Mouse (Mus musculus): Measurements from ENCODE around the gene Cdk4. TPM values are rescaled to one million over a fixed set of nuclear protein-coding genes. Genes with fewer than 3 reads are reported as not detected.

The Cdk4 gene
- polyA plus RNA-seq (2014; fragmentation: Illumina TruSeq; extraction: RNeasy Lipid Tissue Mini Kit (QIAGEN cat#74804); ENCODE audit: insufficient read depth, low read depth, low replicate concordance), result 183 TPM

DNA sequence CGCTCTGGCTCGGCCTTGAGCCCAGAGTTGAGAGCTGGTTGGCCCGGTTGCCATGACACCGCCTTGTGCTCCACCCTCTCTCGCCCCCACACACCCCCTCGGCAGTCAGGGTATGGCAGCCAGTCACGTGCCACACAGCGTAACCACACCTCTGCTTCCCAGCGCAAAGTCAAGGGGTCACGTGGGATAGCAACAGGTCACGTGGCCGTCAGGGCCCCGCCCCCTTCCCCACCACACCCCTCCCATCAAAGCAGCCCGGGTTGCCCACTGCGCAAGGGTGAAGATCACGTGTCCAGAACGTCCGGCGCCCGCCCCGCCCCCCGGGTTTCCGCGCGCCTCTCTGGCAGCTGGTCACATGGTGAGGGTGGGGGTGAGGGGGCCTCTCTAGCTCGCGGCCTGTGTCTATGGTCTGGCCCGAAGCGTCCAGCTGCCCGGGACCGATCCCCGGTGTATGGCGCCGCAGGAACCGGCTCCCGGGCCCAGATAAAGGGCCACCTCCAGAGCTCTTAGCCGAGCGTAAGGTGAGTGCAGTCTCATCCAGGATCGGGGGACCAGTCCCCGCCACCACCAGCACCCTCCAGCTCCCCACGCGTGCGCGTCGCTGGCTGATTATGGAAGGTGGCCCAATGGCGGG, at the start of gene Cdk4:
Gene Cdk4, plus strand, starts transcription at position 296 of the 634 bp plus-strand sequence.

DNA sequence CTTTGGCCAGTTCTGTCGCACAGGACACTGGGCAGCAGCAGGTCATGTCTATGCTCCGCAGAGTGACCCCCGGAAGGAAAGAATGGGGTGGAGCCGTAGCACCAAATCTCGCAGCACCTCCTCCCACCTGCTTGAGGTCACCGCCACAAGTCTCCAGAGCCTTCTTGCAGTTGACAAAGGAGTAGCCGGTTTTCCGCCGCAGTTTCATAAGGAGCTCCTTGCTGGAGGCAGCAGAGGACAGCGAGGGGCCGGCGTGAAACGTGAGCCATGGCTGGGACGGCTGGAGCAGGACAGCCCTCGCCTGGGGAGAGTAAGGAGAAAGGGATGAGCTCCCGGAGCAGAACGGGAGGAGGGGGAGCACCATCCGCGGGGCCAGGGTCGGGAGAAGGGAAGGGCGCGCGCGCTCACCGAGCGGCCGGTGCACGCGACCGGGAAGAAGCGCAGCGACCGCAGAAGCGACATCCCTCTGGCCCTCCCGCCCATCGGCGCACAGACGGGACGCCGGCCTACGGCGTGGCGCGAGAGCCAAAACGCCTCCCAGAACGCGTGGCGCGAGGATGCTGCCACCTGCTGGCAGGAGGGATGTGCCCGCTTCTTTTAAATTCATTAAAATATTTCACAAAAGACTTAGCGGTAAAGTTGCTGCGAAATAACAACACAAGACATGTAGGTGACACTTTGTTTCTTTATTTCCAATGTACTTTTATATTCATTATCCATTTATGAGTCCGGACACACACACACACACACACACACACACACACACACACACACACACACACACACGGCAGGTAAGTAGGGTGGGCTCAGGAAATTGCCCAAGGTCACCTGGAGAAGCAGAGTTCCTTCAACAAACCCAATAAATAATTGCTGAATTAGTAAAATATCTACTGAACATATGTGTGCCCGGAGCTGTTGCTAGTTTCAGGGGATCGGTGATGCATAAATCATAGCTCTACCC, 32.7 kb upstream of the Cdk4 start, which contains the start of gene Tsfm:
Gene Tsfm, minus strand, starts transcription at position 505 of the 961 bp plus-strand sequence.

DNA sequence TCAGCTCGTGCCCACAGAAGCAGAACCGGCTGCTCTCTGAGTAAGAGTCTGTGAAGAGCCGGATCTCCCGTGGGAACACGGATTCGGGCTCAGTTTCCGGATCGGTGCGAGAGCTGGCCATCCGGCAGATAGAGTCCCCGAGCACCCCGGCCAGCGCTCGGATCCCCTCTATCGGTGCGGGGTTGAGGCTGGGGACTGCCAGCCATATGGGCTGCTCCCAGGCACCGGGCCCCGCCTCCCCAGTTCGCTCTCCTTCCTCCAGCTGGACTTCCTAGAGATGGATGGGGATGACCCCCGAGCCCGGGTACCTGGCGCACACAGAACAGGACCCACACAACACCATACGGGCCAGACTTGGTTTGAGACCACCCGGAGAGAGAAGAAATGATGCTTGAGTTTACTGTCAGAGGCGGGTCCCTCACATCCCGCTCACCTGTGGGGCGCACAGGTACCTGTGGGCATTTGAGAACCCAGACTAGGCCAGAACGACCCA, 22.0 kb upstream of the Cdk4 start, which contains the start of the genes Mettl1 and Eef1akmt3:
Gene Mettl1, plus strand, starts transcription at position 141 of the 493 bp plus-strand sequence.
Gene Eef1akmt3, minus strand, starts transcription at position 240 of the 493 bp plus-strand sequence.

DNA sequence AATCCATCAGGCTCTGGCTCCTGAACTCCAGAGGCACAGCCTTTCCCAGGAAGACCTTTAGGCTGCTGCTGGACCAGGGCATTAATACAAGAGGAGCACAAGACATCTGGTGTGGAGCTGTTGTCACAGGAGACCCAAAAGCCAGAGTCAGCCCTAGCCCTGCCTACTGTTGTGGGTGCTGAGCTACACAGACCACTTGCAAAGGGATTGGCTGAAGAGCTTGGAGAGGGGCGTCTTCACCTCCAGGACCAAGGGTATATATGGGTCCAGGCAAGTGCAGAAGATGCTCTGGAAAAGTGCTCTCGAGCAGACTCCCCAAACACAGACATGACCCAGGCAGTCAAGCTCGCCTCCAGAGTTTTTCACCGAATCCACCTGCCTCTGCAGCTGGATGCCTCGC, 15.4 kb upstream of the Cdk4 start, which contains the start of gene Cyp27b1:
Gene Cyp27b1, plus strand, starts transcription at position 297 of the 400 bp plus-strand sequence.

DNA sequence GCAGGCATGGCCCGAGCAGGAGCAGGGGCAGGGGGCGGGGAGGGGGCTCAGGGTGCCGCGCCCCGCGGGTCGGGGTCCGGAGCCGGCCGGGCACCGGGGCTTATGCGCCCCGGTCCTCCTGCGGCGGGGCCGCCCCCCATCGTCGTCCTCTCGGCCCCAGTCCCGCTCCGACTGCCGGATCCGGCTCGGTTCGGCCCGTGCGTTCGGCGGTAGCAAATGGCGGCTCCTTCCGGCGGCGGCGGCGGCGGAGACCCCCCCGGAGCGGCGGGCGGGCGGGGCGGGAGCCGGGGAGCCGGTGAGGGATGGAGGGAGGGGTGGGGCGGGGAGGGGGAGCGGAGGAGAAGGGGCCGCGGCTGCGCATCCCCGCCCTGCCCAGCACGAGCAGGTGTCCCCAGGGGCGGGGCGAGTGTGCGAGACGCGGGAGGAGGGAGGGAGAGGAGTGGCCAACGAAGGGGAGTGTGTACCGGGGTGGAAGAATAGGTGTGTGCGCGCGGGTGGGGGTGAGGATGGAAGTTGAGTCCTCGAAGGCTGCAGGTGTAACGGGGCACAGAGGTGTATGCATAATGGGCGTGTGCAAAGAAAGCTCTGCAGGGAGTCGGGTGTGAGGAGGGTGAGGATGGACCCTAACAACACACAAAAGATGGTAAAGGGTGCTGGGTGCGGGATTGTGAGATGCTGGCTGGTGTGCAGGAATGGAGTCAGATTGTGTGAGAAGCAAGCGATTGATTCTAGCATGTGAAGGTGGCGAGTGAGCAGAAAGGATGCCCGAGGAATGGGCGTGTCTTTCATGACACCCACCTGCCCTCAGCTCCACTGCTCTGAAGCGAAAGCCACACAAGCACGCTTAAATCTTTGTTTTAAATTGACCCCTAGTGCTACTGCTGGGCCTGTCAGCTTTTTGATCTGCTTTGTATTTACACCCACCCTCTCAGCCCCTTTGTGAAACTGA, 3.1 kb upstream of the Cdk4 start, which contains the start of gene March9:
Gene March9, minus strand, starts transcription at position 217 of the 949 bp plus-strand sequence.

DNA sequence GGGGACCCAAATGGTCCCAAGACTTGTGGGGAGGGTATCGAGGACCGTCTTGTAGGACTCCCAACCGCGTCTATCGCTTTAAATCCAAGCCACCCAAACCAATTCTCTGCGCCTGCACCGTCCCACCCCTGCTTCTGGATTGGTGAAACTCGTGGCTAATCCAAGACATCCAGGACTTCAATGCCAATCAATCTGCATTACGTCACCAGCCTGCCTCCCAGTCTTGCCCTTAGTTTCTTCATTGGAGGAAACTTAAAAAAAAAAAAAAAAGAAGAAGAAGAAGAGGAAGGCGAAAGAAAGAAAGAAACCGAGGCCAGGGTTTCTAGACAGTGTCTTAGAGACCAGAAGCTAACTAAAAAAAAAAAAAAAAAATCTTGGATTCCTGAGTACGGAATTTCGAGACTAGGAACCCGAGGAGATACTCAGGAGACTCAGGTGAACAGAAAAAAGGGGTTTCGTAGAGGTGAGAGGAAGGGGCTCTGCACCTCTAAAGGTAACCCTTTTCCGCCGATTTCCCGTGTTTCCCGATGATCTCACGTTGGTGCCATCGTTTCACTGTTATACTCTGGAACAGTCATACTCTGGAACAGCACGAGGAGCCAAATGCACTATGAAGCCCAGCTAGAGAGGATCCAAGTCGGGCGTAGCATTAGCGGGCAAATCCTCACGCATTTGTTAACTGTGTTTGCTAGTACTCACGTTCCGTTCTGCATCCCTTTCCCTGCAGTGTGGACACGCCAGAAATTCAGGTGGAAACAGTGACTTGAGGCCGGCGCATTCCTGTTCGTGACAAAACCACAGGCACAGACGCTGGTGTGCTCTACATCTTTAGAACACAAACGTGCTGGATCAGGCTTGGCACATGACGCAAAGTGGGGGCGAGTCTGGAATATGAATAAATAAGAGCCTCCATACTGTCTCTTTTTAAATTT, 7.1 kb downstream of the Cdk4 start, which contains the start of gene Tspan31:
Gene Tspan31, minus strand, starts transcription at position 75 of the 932 bp plus-strand sequence.

DNA sequence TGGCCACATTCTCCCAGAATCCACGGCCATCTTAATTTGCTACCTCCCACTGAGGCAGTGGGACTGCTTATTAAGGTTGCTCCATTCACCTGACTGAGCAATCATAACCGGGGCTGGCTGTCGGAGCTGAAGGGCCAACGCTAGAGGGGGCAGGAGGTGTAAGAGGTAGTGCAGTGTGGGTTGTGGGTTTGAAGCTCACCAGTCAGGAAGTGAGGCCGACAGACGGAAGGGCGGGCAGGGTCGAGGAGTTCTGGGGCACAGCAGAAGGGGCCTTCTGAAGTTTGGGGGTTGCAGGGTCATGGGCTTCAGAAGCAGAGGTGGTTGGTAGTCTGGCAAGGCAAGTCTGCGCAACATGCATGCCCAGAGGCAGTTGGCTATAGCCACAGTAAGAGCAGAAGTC, 11.7 kb downstream of the Cdk4 start, which contains the start of gene Agap2:
Gene Agap2, plus strand, starts transcription at position 205 of the 400 bp plus-strand sequence.

Other genes starting within 250 kb of the Cdk4 start
- gene Atp23, start 162.2 kb upstream of the Cdk4 start, polyA plus RNA-seq (2014; fragmentation: Illumina TruSeq; extraction: RNeasy Lipid Tissue Mini Kit (QIAGEN cat#74804); ENCODE audit: insufficient read depth, low read depth, low replicate concordance), result 4.4 TPM
- 93.4 TPM for gene Ctdsp2, start 84.8 kb upstream of the Cdk4 start, polyA plus RNA-seq (2014; fragmentation: Illumina TruSeq; extraction: RNeasy Lipid Tissue Mini Kit (QIAGEN cat#74804); ENCODE audit: insufficient read depth, low read depth, low replicate concordance)
- 0.45 TPM for gene Avil, start 62.8 kb upstream of the Cdk4 start, polyA plus RNA-seq (2014; fragmentation: Illumina TruSeq; extraction: RNeasy Lipid Tissue Mini Kit (QIAGEN cat#74804); ENCODE audit: insufficient read depth, low read depth, low replicate concordance)
- gene Tsfm, start 32.7 kb upstream of the Cdk4 start, polyA plus RNA-seq (2014; fragmentation: Illumina TruSeq; extraction: RNeasy Lipid Tissue Mini Kit (QIAGEN cat#74804); ENCODE audit: insufficient read depth, low read depth, low replicate concordance), result 19.3 TPM
- 12.1 TPM for gene Mettl1, start 22.1 kb upstream of the Cdk4 start, polyA plus RNA-seq (2014; fragmentation: Illumina TruSeq; extraction: RNeasy Lipid Tissue Mini Kit (QIAGEN cat#74804); ENCODE audit: insufficient read depth, low read depth, low replicate concordance)
- gene Eef1akmt3, start 22.0 kb upstream of the Cdk4 start, polyA plus RNA-seq (2014; fragmentation: Illumina TruSeq; extraction: RNeasy Lipid Tissue Mini Kit (QIAGEN cat#74804); ENCODE audit: insufficient read depth, low read depth, low replicate concordance), result not detected
- not detected for gene Cyp27b1, start 15.3 kb upstream of the Cdk4 start, polyA plus RNA-seq (2014; fragmentation: Illumina TruSeq; extraction: RNeasy Lipid Tissue Mini Kit (QIAGEN cat#74804); ENCODE audit: insufficient read depth, low read depth, low replicate concordance)
- gene March9, start 3.4 kb upstream of the Cdk4 start, polyA plus RNA-seq (2014; fragmentation: Illumina TruSeq; extraction: RNeasy Lipid Tissue Mini Kit (QIAGEN cat#74804); ENCODE audit: insufficient read depth, low read depth, low replicate concordance), result 2.7 TPM
- gene Tspan31, start 6.7 kb downstream of the Cdk4 start, polyA plus RNA-seq (2014; fragmentation: Illumina TruSeq; extraction: RNeasy Lipid Tissue Mini Kit (QIAGEN cat#74804); ENCODE audit: insufficient read depth, low read depth, low replicate concordance), result 71.3 TPM
- 2.7 TPM for gene Agap2, start 11.8 kb downstream of the Cdk4 start, polyA plus RNA-seq (2014; fragmentation: Illumina TruSeq; extraction: RNeasy Lipid Tissue Mini Kit (QIAGEN cat#74804); ENCODE audit: insufficient read depth, low read depth, low replicate concordance)
- 76.6 TPM for gene Os9, start 57.6 kb downstream of the Cdk4 start, polyA plus RNA-seq (2014; fragmentation: Illumina TruSeq; extraction: RNeasy Lipid Tissue Mini Kit (QIAGEN cat#74804); ENCODE audit: insufficient read depth, low read depth, low replicate concordance)
- gene B4galnt1, start 101.7 kb downstream of the Cdk4 start, polyA plus RNA-seq (2014; fragmentation: Illumina TruSeq; extraction: RNeasy Lipid Tissue Mini Kit (QIAGEN cat#74804); ENCODE audit: insufficient read depth, low read depth, low replicate concordance), result 44.3 TPM
- 0.32 TPM for gene Slc26a10, start 117.1 kb downstream of the Cdk4 start, polyA plus RNA-seq (2014; fragmentation: Illumina TruSeq; extraction: RNeasy Lipid Tissue Mini Kit (QIAGEN cat#74804); ENCODE audit: insufficient read depth, low read depth, low replicate concordance)
- 19.5 TPM for gene Arhgef25, start 126.5 kb downstream of the Cdk4 start, polyA plus RNA-seq (2014; fragmentation: Illumina TruSeq; extraction: RNeasy Lipid Tissue Mini Kit (QIAGEN cat#74804); ENCODE audit: insufficient read depth, low read depth, low replicate concordance)
- gene Dtx3, start 132.2 kb downstream of the Cdk4 start, polyA plus RNA-seq (2014; fragmentation: Illumina TruSeq; extraction: RNeasy Lipid Tissue Mini Kit (QIAGEN cat#74804); ENCODE audit: insufficient read depth, low read depth, low replicate concordance), result 38.5 TPM
- 29.9 TPM for gene Pip4k2c, start 148.1 kb downstream of the Cdk4 start, polyA plus RNA-seq (2014; fragmentation: Illumina TruSeq; extraction: RNeasy Lipid Tissue Mini Kit (QIAGEN cat#74804); ENCODE audit: insufficient read depth, low read depth, low replicate concordance)
- gene Kif5a, start 199.8 kb downstream of the Cdk4 start, polyA plus RNA-seq (2014; fragmentation: Illumina TruSeq; extraction: RNeasy Lipid Tissue Mini Kit (QIAGEN cat#74804); ENCODE audit: insufficient read depth, low read depth, low replicate concordance), result 0.23 TPM
- 112 TPM for gene Dctn2, start 202.8 kb downstream of the Cdk4 start, polyA plus RNA-seq (2014; fragmentation: Illumina TruSeq; extraction: RNeasy Lipid Tissue Mini Kit (QIAGEN cat#74804); ENCODE audit: insufficient read depth, low read depth, low replicate concordance)
- 13.4 TPM for gene Mbd6, start 225.5 kb downstream of the Cdk4 start, polyA plus RNA-seq (2014; fragmentation: Illumina TruSeq; extraction: RNeasy Lipid Tissue Mini Kit (QIAGEN cat#74804); ENCODE audit: insufficient read depth, low read depth, low replicate concordance)
- 39.4 TPM for gene Mars, start 248.3 kb downstream of the Cdk4 start, polyA plus RNA-seq (2014; fragmentation: Illumina TruSeq; extraction: RNeasy Lipid Tissue Mini Kit (QIAGEN cat#74804); ENCODE audit: insufficient read depth, low read depth, low replicate concordance)